In the genomic region with DNA sequence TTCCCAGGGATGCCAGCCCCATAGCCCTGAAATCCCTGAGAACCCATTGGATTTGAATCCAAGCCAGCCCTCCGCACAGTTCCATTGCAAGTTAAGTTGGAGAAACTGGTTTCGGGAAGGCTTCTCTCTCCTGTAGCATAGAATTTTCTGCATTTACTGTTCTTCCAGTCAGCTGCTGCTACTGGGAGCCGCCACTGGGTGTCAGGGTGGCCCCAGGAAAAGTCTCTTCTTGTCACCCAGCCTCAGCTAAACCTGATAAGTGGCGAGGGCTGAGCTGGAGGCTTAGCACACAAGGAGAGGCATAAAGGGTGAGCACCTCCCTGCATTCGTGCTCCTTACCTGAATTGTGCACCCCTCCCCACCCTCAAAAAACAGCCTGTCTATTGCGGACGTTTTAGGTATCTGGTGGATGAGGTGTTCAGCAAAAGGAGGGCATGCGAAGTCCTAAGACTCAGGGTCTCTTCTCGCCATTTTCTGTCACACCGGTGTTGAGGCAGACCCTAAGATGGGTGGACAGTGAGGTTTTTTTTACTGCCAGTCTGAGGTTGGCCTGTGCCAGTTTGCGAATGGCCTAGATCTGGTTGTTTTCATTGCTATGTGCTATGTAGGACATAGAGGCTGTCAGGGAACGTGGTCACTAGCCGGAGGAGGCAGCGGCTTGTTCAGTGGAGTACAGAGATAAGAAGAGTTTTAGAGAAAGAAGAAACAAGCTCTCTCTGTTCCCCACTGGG, we compare ENCODE assay signal across 8 mouse cellular contexts.
A peak's percentile ranks its signal among the peaks of the same experiment; 100 is the strongest.
DNase-seq lines count a peak whose midpoint lies in the region.

No protein-coding gene starts in this region.

- peak; percentile 34 for DNase-seq in ovary, postnatal 36 days (ENCODE audit: low spot score)
- DNase-seq in ovary, postnatal 10 days (ENCODE audit: low spot score), result no peak
- peak; percentile 41 for DNase-seq in cerebellum, adult 9-10 months
- DNase-seq in frontal cortex, postnatal 14 days (ENCODE audit: low spot score in 2 of 2), result peak; percentile 53 to 69
- peak; percentile 22 to 62 for DNase-seq in kidney, postnatal 36 days
- peak; percentile 48 for DNase-seq in lung, postnatal 10 days
- peak; percentile 62 for DNase-seq in right cerebral cortex, postnatal 14 days
- no peak for DNase-seq in urinary bladder, postnatal 4 days (ENCODE audit: low spot score in 2 of 2)

Comparison
In these comparisons a context has a peak if more than half of its experiments do, and no peak if none do; other contexts are left out.
1. DNase-seq: peak in ovary, postnatal 36 days (single experiment), cerebellum, adult 9-10 months (single experiment), frontal cortex, postnatal 14 days (2 of 2), kidney, postnatal 36 days (2 of 2), lung, postnatal 10 days (single experiment) and right cerebral cortex, postnatal 14 days (single experiment); none in ovary, postnatal 10 days (single experiment) and urinary bladder, postnatal 4 days (0 of 2).